Mouse (Mus musculus): Measurements from ENCODE around the gene Lcor.

The Lcor gene

GRCm38 (mm10) chr19:41560856-41561255 is 78.4 kb downstream of the Lcor start:
- no peak for DNase-seq (ENCODE audit: low read depth, low spot score)

- DNase-seq (ENCODE audit: low read depth, low spot score) = no peak
These were observed 86.4 kb downstream of the Lcor start for GRCm38 (mm10) chr19:41568791-41569190.

GRCm38 (mm10) chr19:41573700-41574099 is 91.3 kb downstream of the Lcor start:
- peak; percentile 29 for DNase-seq (ENCODE audit: low read depth, low spot score)

- no peak for DNase-seq (ENCODE audit: low read depth, low spot score)
These were observed 95.1 kb downstream of the Lcor start for GRCm38 (mm10) chr19:41577576-41577975.

- DNase-seq (ENCODE audit: low read depth, low spot score) = no peak
These were observed 97.0 kb downstream of the Lcor start for GRCm38 (mm10) chr19:41579311-41579920.

- no peak for DNase-seq (ENCODE audit: low read depth, low spot score)
These were observed 99.4 kb downstream of the Lcor start, which contains the start of gene Gm340 for GRCm38 (mm10) chr19:41581706-41582420. Gene Gm340, plus strand, starts transcription at chr19:41582370.

GRCm38 (mm10) chr19:41582918-41583514 is 100.6 kb downstream of the Lcor start:
- no peak for DNase-seq (ENCODE audit: low read depth, low spot score)

- DNase-seq (ENCODE audit: low read depth, low spot score) = peak; percentile 40
These were observed 104.3 kb downstream of the Lcor start for GRCm38 (mm10) chr19:41586752-41587151.

GRCm38 (mm10) chr19:41587431-41588222 is 105.2 kb downstream of the Lcor start:
- DNase-seq (ENCODE audit: low read depth, low spot score) = peak; percentile 18

GRCm38 (mm10) chr19:41589026-41589425 is 106.6 kb downstream of the Lcor start:
- no peak for DNase-seq (ENCODE audit: low read depth, low spot score)

GRCm38 (mm10) chr19:41589681-41590080 is 107.2 kb downstream of the Lcor start:
- DNase-seq (ENCODE audit: low read depth, low spot score) = no peak

GRCm38 (mm10) chr19:41591808-41592207 is 109.4 kb downstream of the Lcor start:
- DNase-seq (ENCODE audit: low read depth, low spot score) = no peak

GRCm38 (mm10) chr19:41597170-41597894 is 114.9 kb downstream of the Lcor start:
- no peak for DNase-seq (ENCODE audit: low read depth, low spot score)

GRCm38 (mm10) chr19:41600647-41601046 is 118.2 kb downstream of the Lcor start:
- DNase-seq (ENCODE audit: low read depth, low spot score) = peak; percentile 30

- peak; percentile 21 for DNase-seq (ENCODE audit: low read depth, low spot score)
These were observed 124.0 kb downstream of the Lcor start for GRCm38 (mm10) chr19:41606208-41606987.

- no peak for DNase-seq (ENCODE audit: low read depth, low spot score)
These were observed 129.2 kb downstream of the Lcor start for GRCm38 (mm10) chr19:41611683-41612082.

Measured in ZHBTc4 (cell line).